Mouse (Mus musculus) kidney, adult 2 months (tissue): ENCODE measurements at regions not wholly inside any gene's neighbourhood (a gene's known extent, or its start where the extent isn't known, plus 50 kb on each side); places are given as distances from the start of the nearest gene placed in this dataset.

Experiments
- DNase-seq: peaks from one replicate; pipeline ENCODE4 v3.0.0; 2021
- H3K27ac ChIP-seq: fragments of 200-500 bp; 2 replicates; pipeline ENCODE4 v1.5.1; 2012; ENCODE audit warnings: low read depth, low read length, control low read depth, inconsistent platforms; ENCODE audit not compliant: insufficient read depth
- H3K27me3 ChIP-seq: fragments of 200-500 bp; replicated peaks from 2 replicates; pipeline ENCODE4 v1.6.1; 2012; ENCODE audit warnings: mild to moderate bottlenecking, moderate library complexity, low read length, inconsistent platforms; ENCODE audit not compliant: control insufficient read depth, insufficient read depth
- H3K36me3 ChIP-seq: fragments of 200-500 bp; 2 replicates; pipeline ENCODE4 v1.6.1; 2012; ENCODE audit warnings: mild to moderate bottlenecking, moderate library complexity, low read length, inconsistent platforms; ENCODE audit not compliant: control insufficient read depth, insufficient read depth
- H3K4me1 ChIP-seq: fragments of 200-500 bp; 2 replicates; pipeline ENCODE4 v1.6.1; 2011; ENCODE audit warnings: low read length; ENCODE audit not compliant: control insufficient read depth, insufficient read depth
- H3K4me3 ChIP-seq: fragments of 200-500 bp; 2 replicates; pipeline ENCODE4 v1.5.1; 2011; ENCODE audit warnings: mild to moderate bottlenecking, low read depth, low read length, control low read depth; ENCODE audit not compliant: insufficient read depth
- CTCF ChIP-seq: fragments of 200-500 bp; conservative IDR thresholded peaks from 2 replicates; pipeline ENCODE4 v1.5.1; 2011; ENCODE audit warnings: low read depth, mild to moderate bottlenecking, control low read depth, low read length, moderate library complexity, mixed read lengths; ENCODE audit not compliant: insufficient read depth, insufficient read length
- POLR2A ChIP-seq: fragments of 200-500 bp; IDR thresholded peaks from one replicate; pipeline ENCODE4 v1.6.1; 2011; ENCODE audit warnings: low read depth, low read length, control low read depth
- WGBS: fragments of 180-500 bp; shearing (Covaris S2); methylation state at CpG from one replicate; pipeline ENCODE4 v1.1.7; 2018; 5-methylcytosine and 5-hydroxymethylcytosine counted together

- H3K27me3 ChIP-seq: no peaks in the 10 kb centered on the region
- H3K27ac ChIP-seq: peak overlapping the region; percentile 66
- H3K36me3 ChIP-seq: no peaks in the 10 kb centered on the region
- peaks cover 10% of the 10 kb centered on the region; the same call in 1 of the 2 replicates for H3K4me1 ChIP-seq
- H3K4me3 ChIP-seq: no peak overlapping the region
- DNase-seq: peak; percentile 82
- 45% methylated on average over 8 of the region's 8 CpGs for WGBS
- TF ChIP-seq CTCF: no peak
- TF ChIP-seq POLR2A: no peak
Observed at GRCm38 (mm10) chr15:62161061-62161460, 1238.2 kb upstream of the A1bg start.

DNA sequence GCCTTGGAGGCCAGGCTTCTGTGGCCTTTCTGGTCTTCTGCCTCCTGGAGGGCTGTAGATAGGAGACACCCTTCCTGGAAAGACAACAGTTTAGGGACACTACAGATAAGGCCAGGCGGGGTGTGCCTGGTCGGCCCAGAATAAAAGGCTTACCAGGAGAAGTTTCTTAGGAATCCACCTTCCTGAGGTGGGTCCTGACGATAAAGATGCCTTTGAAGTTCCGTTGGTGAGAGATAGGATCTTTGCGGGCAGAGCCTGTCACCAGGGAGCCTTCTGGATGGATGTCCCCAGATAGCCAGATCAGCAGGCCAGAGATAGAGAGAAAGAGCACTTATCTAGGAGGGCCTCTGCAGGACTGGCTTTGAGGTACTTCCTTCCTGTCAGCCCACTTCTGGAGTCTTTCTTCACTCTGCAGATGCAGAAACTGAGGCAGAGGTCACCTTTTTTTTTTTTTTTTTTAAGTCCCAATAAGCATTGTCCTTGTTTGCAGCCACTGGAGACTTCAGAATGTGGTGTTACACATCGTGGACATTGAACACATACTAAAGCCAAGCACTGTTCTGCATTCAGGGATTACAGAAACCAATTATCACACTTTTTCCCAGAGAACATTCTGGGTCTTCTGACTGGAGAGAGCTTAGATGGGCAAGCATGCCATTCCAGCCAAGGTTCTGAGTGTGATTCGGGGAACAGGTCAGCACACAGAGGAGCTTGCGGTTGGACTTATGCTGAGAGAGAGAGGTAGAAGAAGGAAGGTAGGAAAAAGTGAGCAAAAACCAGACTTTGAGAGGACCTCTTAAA lies 1236.3 kb upstream of the A1bg start:
- 96% methylated on average over 8 of the region's 8 CpGs for WGBS

DNA sequence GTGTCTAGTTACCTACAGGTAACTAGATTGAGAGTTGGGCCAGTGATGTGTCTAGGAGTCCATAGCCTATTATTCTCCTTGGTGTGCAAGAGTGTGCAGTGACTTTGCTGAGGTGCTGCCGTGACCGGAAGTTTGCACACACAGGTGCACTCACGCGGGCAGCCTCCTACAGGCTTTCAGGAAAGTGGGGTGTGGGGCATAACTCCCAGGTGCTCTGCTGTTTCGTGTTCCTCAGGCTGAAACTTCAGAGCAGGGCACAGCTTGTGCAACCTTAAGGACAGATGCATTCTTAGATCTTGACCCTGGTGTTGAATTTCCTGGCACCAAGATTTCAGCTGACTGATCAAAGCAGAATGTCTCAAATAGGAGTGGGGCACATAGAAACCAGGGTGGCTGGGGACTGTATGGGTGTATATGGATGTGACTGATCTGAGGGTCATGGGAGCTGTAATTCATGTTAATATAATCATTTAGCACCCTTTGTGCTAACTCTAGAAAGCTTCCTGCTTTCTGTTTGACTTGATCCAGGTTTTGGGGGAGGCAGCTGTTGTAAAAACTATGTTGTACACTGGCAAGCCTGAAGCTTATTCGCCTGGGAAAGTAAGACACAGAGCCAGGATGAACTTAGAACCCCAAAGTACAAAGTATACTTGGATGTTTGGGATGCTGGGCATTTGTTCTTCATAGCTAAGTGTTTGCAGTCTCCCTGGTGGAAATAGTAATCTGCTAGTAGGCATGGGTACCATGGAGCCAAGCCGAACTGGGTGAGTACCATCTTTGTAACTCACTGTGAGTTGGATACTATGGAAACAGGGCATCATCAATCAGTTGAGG lies 1234.6 kb upstream of the A1bg start:
- no peaks in the 10 kb centered on the region for H3K36me3 ChIP-seq
- no peak overlapping the region for H3K4me3 ChIP-seq
- H3K27me3 ChIP-seq: no peaks in the 10 kb centered on the region
- TF ChIP-seq CTCF (no peak), POLR2A (no peak)
- 0 out of 2 replicates have a peak overlapping the region, but pooled peaks have one; percentile 17 for H3K27ac ChIP-seq
- H3K4me1 ChIP-seq: peaks cover 4% of the 10 kb centered on the region; the same call in 1 of the 2 replicates
- peak; percentile 68 for DNase-seq
- WGBS: 49% methylated on average over 7 of the region's 7 CpGs

More for the DNA sequence above, 1236.3 kb upstream of the A1bg start:
- no peaks in the 10 kb centered on the region for H3K36me3 ChIP-seq
- no peak overlapping the region for H3K27ac ChIP-seq
- TF ChIP-seq POLR2A (no peak), CTCF (no peak)
- no peak overlapping the region for H3K4me3 ChIP-seq
- H3K27me3 ChIP-seq: no peaks in the 10 kb centered on the region
- no peak for DNase-seq
- peaks cover 8% of the 10 kb centered on the region; the same call in 1 of the 2 replicates for H3K4me1 ChIP-seq

DNA sequence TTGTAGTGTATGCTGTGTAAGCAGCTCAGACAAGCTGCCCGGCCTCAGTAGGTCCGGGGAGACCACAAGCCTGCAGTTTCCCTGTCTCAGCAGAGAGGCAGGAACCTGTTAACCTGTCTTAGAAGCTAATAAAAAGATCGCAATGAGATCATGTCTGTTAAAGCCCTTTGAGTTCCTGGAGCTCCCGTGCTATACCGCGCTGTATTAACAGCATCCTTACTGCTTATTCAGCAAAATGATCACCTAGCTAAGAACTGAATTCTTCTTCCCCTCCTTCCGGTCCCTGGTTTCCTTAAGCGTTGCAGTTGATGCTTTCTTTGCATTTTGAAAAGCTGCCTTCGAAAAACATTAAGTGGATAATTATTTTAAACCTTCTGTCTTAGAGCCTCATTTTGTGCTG lies 1230.4 kb upstream of the A1bg start:
- Histone ChIP-seq H3K4me1 (peaks cover 4% of the 10 kb centered on the region; the same call in 1 of the 2 replicates), H3K27ac (no peak overlapping the region), H3K27me3 (no peaks in the 10 kb centered on the region), H3K4me3 (no peak overlapping the region), H3K36me3 (no peaks in the 10 kb centered on the region)
- WGBS: 53% methylated on average over 9 of the region's 9 CpGs
- DNase-seq: no peak
- no peak for TF ChIP-seq POLR2A
- no peak for TF ChIP-seq CTCF

- H3K27me3 ChIP-seq: no peaks in the 10 kb centered on the region
- 93% methylated on average over 2 of the region's 2 CpGs for WGBS
- no peak overlapping the region for H3K4me3 ChIP-seq
- H3K36me3 ChIP-seq: no peaks in the 10 kb centered on the region
- no peak for TF ChIP-seq CTCF
- TF ChIP-seq POLR2A: no peak
- no peak overlapping the region for H3K27ac ChIP-seq
- H3K4me1 ChIP-seq: no peaks in the 10 kb centered on the region
- DNase-seq: no peak
Observed at GRCm38 (mm10) chr15:62152133-62152532, 1229.3 kb upstream of the A1bg start.

- Histone ChIP-seq H3K4me1 (no peaks in the 10 kb centered on the region), H3K27ac (no peak overlapping the region), H3K27me3 (no peaks in the 10 kb centered on the region), H3K36me3 (no peaks in the 10 kb centered on the region), H3K4me3 (no peak overlapping the region)
- over 99% methylated on average over 3 of the region's 3 CpGs for WGBS
- TF ChIP-seq CTCF: no peak
- no peak for TF ChIP-seq POLR2A
- DNase-seq: no peak
Observed at GRCm38 (mm10) chr15:62151690-62152089, 1228.9 kb upstream of the A1bg start.

DNA sequence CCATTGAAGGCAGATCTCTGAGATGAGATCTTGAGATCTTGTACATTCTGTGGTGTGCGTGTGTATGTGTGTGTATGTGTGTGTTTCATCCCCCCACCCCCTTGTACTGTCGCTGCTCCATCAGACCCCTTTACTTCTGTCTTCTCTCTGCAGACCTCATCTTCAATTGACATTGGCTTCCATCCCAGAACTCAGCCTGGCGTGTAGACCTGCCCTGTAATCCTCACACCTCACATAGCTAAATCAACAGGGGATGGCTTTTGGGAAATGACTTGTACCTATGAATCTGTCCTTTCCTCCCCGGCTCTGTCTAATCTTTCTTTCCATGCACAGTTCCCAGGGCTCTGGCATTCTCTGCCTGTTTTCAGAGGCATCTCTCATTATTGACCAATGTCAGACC lies 1227.5 kb upstream of the A1bg start:
- Histone ChIP-seq H3K27ac (no peak overlapping the region), H3K27me3 (no peaks in the 10 kb centered on the region), H3K4me1 (no peaks in the 10 kb centered on the region), H3K36me3 (no peaks in the 10 kb centered on the region), H3K4me3 (no peak overlapping the region)
- TF ChIP-seq CTCF (no peak), POLR2A (no peak)
- 58% methylated on average over 4 of the region's 4 CpGs for WGBS
- DNase-seq: no peak
